Mouse (Mus musculus) lung, postnatal 0 days (tissue): Measurements from ENCODE around the gene Gm44503. TPM values are rescaled to one million over a fixed set of nuclear protein-coding genes. Genes with fewer than 3 reads are reported as not detected.
A peak's percentile ranks its signal among the peaks of the same experiment; 100 is the strongest.

ENCODE experiments used
- ATAC-seq: fragments of 200-750 bp; cut with Nextera tagmentation; 2 replicates; pipeline ENCODE4 v1.8.0; 2017; ENCODE audit warnings: moderate library complexity
- DNase-seq: peaks from one replicate; pipeline ENCODE4 v3.0.0-alpha.2; 2016; ENCODE audit warnings: low spot score
- H3K27ac ChIP-seq: fragments of 300-500 bp; sonication (generic); 2 replicates; pipeline ENCODE4 v1.5.1; 2014; ENCODE audit warnings: antibody characterized with exemption, mild to moderate bottlenecking, low read length, mixed read lengths
- H3K27me3 ChIP-seq: fragments of 300-500 bp; sonication (generic); replicated peaks from 2 replicates; pipeline ENCODE4 v1.6.1; 2014; ENCODE audit warnings: low read length, mixed read lengths; ENCODE audit not compliant: insufficient read depth
- H3K36me3 ChIP-seq: fragments of 300-500 bp; sonication (generic); 2 replicates; pipeline ENCODE4 v1.6.1; 2014; ENCODE audit warnings: low read length, mixed read lengths; ENCODE audit not compliant: insufficient read depth
- H3K4me1 ChIP-seq: fragments of 300-500 bp; sonication (generic); 2 replicates; pipeline ENCODE4 v1.6.1; 2014; ENCODE audit warnings: antibody characterized with exemption, low read depth, low read length, mixed read lengths; ENCODE audit not compliant: insufficient read depth
- H3K4me2 ChIP-seq: fragments of 300-500 bp; sonication (generic); replicated peaks from 2 replicates; pipeline ENCODE4 v1.6.1; 2014; ENCODE audit warnings: low read depth, mild to moderate bottlenecking, low read length, moderate library complexity, mixed read lengths
- H3K4me3 ChIP-seq: fragments of 300-500 bp; sonication (generic); 2 replicates; pipeline ENCODE4 v1.5.1; 2014; ENCODE audit warnings: low read depth, low read length
- H3K9ac ChIP-seq: fragments of 300-500 bp; sonication (generic); replicated peaks from 2 replicates; pipeline ENCODE4 v1.6.1; 2014; ENCODE audit warnings: low read depth, mild to moderate bottlenecking
- H3K9me3 ChIP-seq: fragments of 300-500 bp; sonication (generic); 2 replicates; pipeline ENCODE4 v1.6.1; 2016; ENCODE audit warnings: low read length, mixed read lengths
- CTCF ChIP-seq: IDR thresholded peaks from 2 replicates; pipeline ENCODE4 v1.5.1; 2016; ENCODE audit warnings: antibody characterized with exemption, mild to moderate bottlenecking
- EP300 ChIP-seq: IDR thresholded peaks from 2 replicates; pipeline ENCODE4 v1.6.1; 2016; ENCODE audit warnings: antibody characterized with exemption, mild to moderate bottlenecking, control low read depth
- WGBS: fragments of 180-500 bp; shearing (Covaris S2); extraction: QIAGEN DNeasy Blood & Tissue Kit; methylation state at CpG from one replicate; pipeline ENCODE4 v1.1.7; 2014; 5-methylcytosine and 5-hydroxymethylcytosine counted together
- polyA plus RNA-seq: library from polyadenylated mRNA; unstranded; fragments of >200 nt; fragmentation: Nextera tagmentation; extraction: Ambion mirVana; gene quantifications from 2 replicates; pipeline ENCODE4 v1.2.1, GENCODE M21; 2015

Gm44503 gene
- polyA plus RNA-seq, 1 experiment from 2014 or later = not detected

DNA sequence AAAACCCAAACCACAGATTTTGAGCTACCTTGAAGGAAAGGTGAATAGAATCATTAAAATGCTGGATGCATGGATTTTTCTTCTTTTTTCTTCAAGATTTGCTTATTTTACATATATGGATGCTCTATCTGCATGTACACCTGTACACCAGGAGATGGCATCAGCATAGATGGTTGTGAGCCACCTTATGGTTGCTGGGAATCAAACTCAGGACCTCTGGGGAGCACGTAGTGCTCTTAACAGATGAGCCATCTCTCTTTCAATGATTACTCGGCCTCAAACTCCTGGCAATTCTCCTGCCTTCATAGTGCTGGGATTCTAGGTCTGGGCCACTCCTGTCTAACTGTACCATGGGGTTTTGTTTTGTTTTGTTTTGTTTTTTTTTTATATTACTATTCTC is 24.4 kb downstream of the Gm44503 start:
- ATAC-seq (no peak), DNase-seq (no peak)
- Histone ChIP-seq H3K4me2 (no peak overlapping the region), H3K36me3 (no peaks in the 10 kb centered on the region), H3K4me3 (no peak overlapping the region), H3K27me3 (no peaks in the 10 kb centered on the region), H3K27ac (no peak overlapping the region), H3K4me1 (peaks cover 13% of the 10 kb centered on the region), H3K9ac (no peak overlapping the region), H3K9me3 (no peaks in the 10 kb centered on the region)
- WGBS = 58% methylated on average over 2 of the region's 2 CpGs
- TF ChIP-seq EP300 = no peak
- peak; percentile 30 for TF ChIP-seq CTCF

- WGBS = under 1% methylated on average over 88 of the region's 88 CpGs
- ATAC-seq = peak; percentile 100
- H3K4me2 ChIP-seq = peak within 1 kb of the TSS; percentile 82
Observed at GRCm38 (mm10) chr9:72985250-72986220, 26.9 kb downstream of the Gm44503 start, which contains the start of the genes Ccpg1os and Ccpg1. Ccpg1os (minus strand) TSS chr9:72985382. Ccpg1 (plus strand) TSS chr9:72985429.

DNA sequence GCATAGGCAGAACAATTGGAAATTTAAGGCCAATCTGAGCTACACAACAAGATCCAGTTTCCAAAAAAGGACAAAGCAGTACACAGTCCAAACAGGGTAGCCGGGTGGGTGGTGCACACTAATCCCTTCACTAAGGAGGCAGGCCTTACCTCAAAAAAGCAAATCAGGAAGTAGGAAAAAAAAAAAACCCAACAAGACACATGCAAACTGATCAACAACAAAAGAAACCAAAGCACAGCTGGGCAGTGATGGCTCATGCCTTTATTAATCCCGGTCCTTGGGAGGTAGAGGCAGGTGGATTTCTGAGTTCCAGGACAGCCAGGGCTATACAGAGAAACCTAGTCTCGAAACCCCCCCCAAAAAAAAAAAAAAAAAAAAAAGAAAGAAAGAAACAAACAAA is 29.1 kb downstream of the Gm44503 start:
- ATAC-seq (no peak), DNase-seq (no peak)
- Histone ChIP-seq H3K9ac (no peak overlapping the region), H3K4me1 (peaks cover 13% of the 10 kb centered on the region), H3K27me3 (no peaks in the 10 kb centered on the region), H3K4me3 (no peak overlapping the region), H3K4me2 (no peak overlapping the region), H3K27ac (no peak overlapping the region), H3K9me3 (no peaks in the 10 kb centered on the region), H3K36me3 (no peaks in the 10 kb centered on the region)
- WGBS = 56% methylated on average over 3 of the region's 3 CpGs
- TF ChIP-seq CTCF = no peak
- TF ChIP-seq EP300 = no peak

More at GRCm38 (mm10) chr9:72985250-72986220, 26.9 kb downstream of the Gm44503 start, which contains the start of the genes Ccpg1os and Ccpg1:
- H3K36me3 ChIP-seq = no peaks in the 10 kb centered on the region
- TF ChIP-seq EP300 = no peak
- TF ChIP-seq CTCF = peak; percentile 46
- H3K4me3 ChIP-seq = peak within 1 kb of the TSS; percentile 86
- DNase-seq = peak; percentile 99
- H3K4me1 ChIP-seq = peaks cover 13% of the 10 kb centered on the region
- no peaks in the 10 kb centered on the region for H3K9me3 ChIP-seq
- H3K9ac ChIP-seq = peak within 1 kb of the TSS; percentile 73
- H3K27me3 ChIP-seq = no peaks in the 10 kb centered on the region
- peak within 1 kb of the TSS; percentile 74 for H3K27ac ChIP-seq

- DNase-seq (no peak), ATAC-seq (no peak)
- Histone ChIP-seq H3K9ac (no peak overlapping the region), H3K4me3 (no peak overlapping the region), H3K4me1 (peaks cover 13% of the 10 kb centered on the region), H3K27ac (no peak overlapping the region), H3K36me3 (no peaks in the 10 kb centered on the region), H3K27me3 (no peaks in the 10 kb centered on the region), H3K9me3 (no peaks in the 10 kb centered on the region), H3K4me2 (no peak overlapping the region)
- TF ChIP-seq EP300 = no peak
- no peak for TF ChIP-seq CTCF
- 75% methylated on average over 5 of the region's 5 CpGs for WGBS
Observed at GRCm38 (mm10) chr9:72988706-72989105, 30.1 kb downstream of the Gm44503 start.

GRCm38 (mm10) chr9:72991420-72991819 is 32.8 kb downstream of the Gm44503 start:
- no peaks in the 10 kb centered on the region for H3K9me3 ChIP-seq
- TF ChIP-seq CTCF (no peak), EP300 (no peak)
- H3K9ac ChIP-seq = no peak overlapping the region

GRCm38 (mm10) chr9:72992576-72992975 is 33.9 kb downstream of the Gm44503 start:
- ATAC-seq (no peak), DNase-seq (no peak)
- WGBS = 86% methylated on average over 5 of the region's 5 CpGs
- Histone ChIP-seq H3K9ac (no peak overlapping the region), H3K27me3 (no peaks in the 10 kb centered on the region), H3K36me3 (no peaks in the 10 kb centered on the region), H3K4me2 (no peak overlapping the region), H3K9me3 (no peaks in the 10 kb centered on the region), H3K27ac (no peak overlapping the region), H3K4me1 (no peaks in the 10 kb centered on the region), H3K4me3 (no peak overlapping the region)
- TF ChIP-seq CTCF = no peak
- no peak for TF ChIP-seq EP300

More at GRCm38 (mm10) chr9:72991420-72991819, 32.8 kb downstream of the Gm44503 start:
- WGBS = 85% methylated on average over 2 of the region's 2 CpGs
- peaks cover 2% of the 10 kb centered on the region; the same call in 1 of the 2 replicates for H3K4me1 ChIP-seq
- no peak overlapping the region for H3K27ac ChIP-seq
- no peaks in the 10 kb centered on the region for H3K36me3 ChIP-seq
- ATAC-seq = no peak
- H3K4me2 ChIP-seq = no peak overlapping the region
- no peak for DNase-seq
- no peaks in the 10 kb centered on the region for H3K27me3 ChIP-seq
- H3K4me3 ChIP-seq = no peak overlapping the region
